Mouse (Mus musculus): ENCODE results near the gene Nr2f2. TPM values are rescaled to one million over a fixed set of nuclear protein-coding genes. Genes with fewer than 3 reads are reported as not detected.

Nr2f2 gene
- polyA plus RNA-seq, 1 experiment from 2014 or later: 107 TPM

GRCm38 (mm10) chr7:70380943-70381342 lies 14.4 kb upstream of the Nr2f2 start:
- 83% methylated on average over 3 of the region's 3 CpGs for WGBS

GRCm38 (mm10) chr7:70380246-70380645 lies 13.7 kb upstream of the Nr2f2 start:
- 75% methylated on average over 3 of the region's 3 CpGs for WGBS
- no peak for ATAC-seq (ENCODE audit: borderline replicate concordance, extremely low read depth, low FRiP score, low TSS enrichment)
- Histone ChIP-seq H3K4me3 (no peak overlapping the region), H3K27ac (no peak overlapping the region), H3K9ac (no peak overlapping the region), H3K4me1 (peaks cover 9% of the 10 kb centered on the region; the same call in 1 of the 2 replicates), H3K4me2 (no peak overlapping the region), H3K36me3 (no peaks in the 10 kb centered on the region), H3K9me3 (no peaks in the 10 kb centered on the region), H3K27me3 (no peaks in the 10 kb centered on the region)

More at GRCm38 (mm10) chr7:70380943-70381342, 14.4 kb upstream of the Nr2f2 start:
- Histone ChIP-seq H3K4me1 (peaks cover 9% of the 10 kb centered on the region; the same call in 1 of the 2 replicates), H3K9ac (no peak overlapping the region), H3K4me3 (no peak overlapping the region), H3K9me3 (no peaks in the 10 kb centered on the region), H3K4me2 (no peak overlapping the region), H3K27ac (no peak overlapping the region), H3K36me3 (no peaks in the 10 kb centered on the region), H3K27me3 (no peaks in the 10 kb centered on the region)
- no peak for ATAC-seq (ENCODE audit: borderline replicate concordance, extremely low read depth, low FRiP score, low TSS enrichment)

DNA sequence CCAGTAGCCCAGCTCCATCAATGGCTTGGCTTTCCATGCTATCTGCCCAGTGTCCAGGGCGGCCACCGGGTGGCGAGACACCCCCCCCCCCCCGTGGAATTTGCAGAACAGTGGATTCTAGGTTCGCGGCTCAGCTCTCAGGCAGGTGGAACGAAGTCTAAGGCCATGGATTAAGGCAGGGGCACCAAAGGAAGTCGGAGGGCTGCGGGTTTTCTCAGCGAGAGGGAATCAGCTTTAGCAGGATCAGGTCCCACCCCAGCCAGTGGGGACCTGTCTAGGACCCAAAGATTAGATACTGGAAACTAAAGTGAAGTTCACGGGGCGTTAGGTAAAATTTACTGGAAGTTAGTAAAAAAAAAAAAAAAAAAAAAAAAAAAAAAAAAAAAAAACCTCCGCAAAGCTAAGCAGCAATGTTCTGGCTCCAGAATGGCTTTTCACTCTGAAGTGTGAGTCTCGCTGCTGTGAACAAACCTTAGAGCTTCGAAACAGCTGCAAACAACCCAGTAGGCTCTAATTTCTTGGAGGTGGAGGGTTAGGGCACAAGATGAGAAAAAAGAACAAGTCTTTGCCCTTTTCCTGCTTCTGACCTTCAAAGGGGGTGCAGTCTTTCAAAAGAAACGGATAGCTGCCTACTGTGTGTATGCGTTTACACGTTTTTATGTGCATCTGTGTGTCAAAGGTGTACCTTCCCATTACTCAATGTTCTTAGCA lies 4.2 kb upstream of the Nr2f2 start:
- H3K9me3 ChIP-seq: no peaks in the 10 kb centered on the region
- H3K9ac ChIP-seq: peak overlapping the region; percentile 54
- 12% methylated on average over 18 of the region's 18 CpGs for WGBS
- H3K4me1 ChIP-seq: peaks cover 24% of the 10 kb centered on the region
- no peaks in the 10 kb centered on the region for H3K27me3 ChIP-seq
- ATAC-seq (ENCODE audit: borderline replicate concordance, extremely low read depth, low FRiP score, low TSS enrichment): no peak
- peak overlapping the region; percentile 97 for H3K27ac ChIP-seq
- no peaks in the 10 kb centered on the region for H3K36me3 ChIP-seq
- H3K4me3 ChIP-seq: peak overlapping the region; percentile 59
- peak overlapping the region; percentile 80 for H3K4me2 ChIP-seq

GRCm38 (mm10) chr7:70369731-70370551 lies 3.4 kb upstream of the Nr2f2 start:
- H3K9me3 ChIP-seq: no peaks in the 10 kb centered on the region
- H3K4me1 ChIP-seq: peaks cover 24% of the 10 kb centered on the region
- no peaks in the 10 kb centered on the region for H3K36me3 ChIP-seq
- peak overlapping the region; percentile 80 for H3K4me2 ChIP-seq
- WGBS: 4% methylated on average over 47 of the region's 47 CpGs
- H3K9ac ChIP-seq: peak overlapping the region; percentile 54
- no peaks in the 10 kb centered on the region for H3K27me3 ChIP-seq
- ATAC-seq (ENCODE audit: borderline replicate concordance, extremely low read depth, low FRiP score, low TSS enrichment): 0 out of 2 replicates have a peak, but pooled peaks have one; percentile 19
- H3K4me3 ChIP-seq: peak overlapping the region; percentile 59
- peak overlapping the region; percentile 97 for H3K27ac ChIP-seq

- ATAC-seq (ENCODE audit: borderline replicate concordance, extremely low read depth, low FRiP score, low TSS enrichment): peak; percentile 33
- WGBS: 2% methylated on average over 35 of the region's 37 CpGs
- Histone ChIP-seq H3K4me2 (peak overlapping the region; percentile 80), H3K9me3 (no peaks in the 10 kb centered on the region), H3K36me3 (no peaks in the 10 kb centered on the region), H3K4me1 (peaks cover 24% of the 10 kb centered on the region), H3K27me3 (no peaks in the 10 kb centered on the region), H3K27ac (peak overlapping the region; percentile 97), H3K9ac (peak overlapping the region; percentile 54), H3K4me3 (peak overlapping the region; percentile 59)
Observed at GRCm38 (mm10) chr7:70369061-70369730, 2.7 kb upstream of the Nr2f2 start.

- H3K27ac ChIP-seq: peak overlapping the region; percentile 97
- H3K4me3 ChIP-seq: peak overlapping the region; percentile 59
- H3K27me3 ChIP-seq: no peaks in the 10 kb centered on the region
- H3K4me2 ChIP-seq: peak overlapping the region; percentile 80
- no peaks in the 10 kb centered on the region for H3K36me3 ChIP-seq
- H3K9me3 ChIP-seq: no peaks in the 10 kb centered on the region
- peaks cover 24% of the 10 kb centered on the region for H3K4me1 ChIP-seq
- ATAC-seq (ENCODE audit: borderline replicate concordance, extremely low read depth, low FRiP score, low TSS enrichment): no peak
- 33% methylated on average over 4 of the region's 4 CpGs for WGBS
- H3K9ac ChIP-seq: peak overlapping the region; percentile 54
Observed at GRCm38 (mm10) chr7:70368751-70369060, 2.2 kb upstream of the Nr2f2 start.

DNA sequence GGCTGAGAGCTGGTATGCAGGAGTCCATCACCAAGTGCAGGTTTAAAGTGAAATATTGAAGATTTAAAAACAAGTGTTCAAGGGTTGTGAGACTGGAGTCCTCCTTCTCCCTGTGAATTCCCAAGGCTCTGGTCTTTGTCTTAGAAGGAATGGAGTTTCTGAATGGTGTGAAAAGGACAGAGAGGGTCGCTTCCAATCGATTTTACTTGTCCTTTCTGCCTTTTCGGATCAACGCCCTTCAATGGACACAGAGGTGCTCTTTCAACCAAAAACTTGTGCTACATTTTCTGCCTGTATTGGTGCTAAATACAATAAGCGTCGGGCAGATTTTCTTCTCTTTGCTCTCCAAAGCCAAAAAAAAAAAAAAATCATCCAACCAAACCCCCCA lies 1.7 kb upstream of the Nr2f2 start:
- Histone ChIP-seq H3K27me3 (no peaks in the 10 kb centered on the region), H3K4me3 (peak overlapping the region; percentile 59), H3K9ac (0 out of 2 replicates have a peak overlapping the region, but pooled peaks have one; percentile 48), H3K9me3 (no peaks in the 10 kb centered on the region), H3K4me2 (peak overlapping the region; percentile 80), H3K27ac (peak overlapping the region; percentile 97), H3K4me1 (peaks cover 24% of the 10 kb centered on the region), H3K36me3 (no peaks in the 10 kb centered on the region)
- WGBS: 46% methylated on average over 6 of the region's 6 CpGs
- ATAC-seq (ENCODE audit: borderline replicate concordance, extremely low read depth, low FRiP score, low TSS enrichment): no peak

GRCm38 (mm10) chr7:70367591-70368267 lies 1.2 kb upstream of the Nr2f2 start:
- Histone ChIP-seq H3K9me3 (no peaks in the 10 kb centered on the region), H3K9ac (peak overlapping the region; percentile 48), H3K27me3 (no peaks in the 10 kb centered on the region), H3K4me3 (peak overlapping the region; percentile 59), H3K36me3 (no peaks in the 10 kb centered on the region), H3K27ac (peak overlapping the region; percentile 97), H3K4me2 (peak overlapping the region; percentile 80), H3K4me1 (peaks cover 25% of the 10 kb centered on the region)
- ATAC-seq (ENCODE audit: borderline replicate concordance, extremely low read depth, low FRiP score, low TSS enrichment): no peak
- WGBS: 31% methylated on average over 16 of the region's 16 CpGs

- Histone ChIP-seq H3K27ac (peak overlapping the region; percentile 97), H3K9ac (peak overlapping the region; percentile 77), H3K36me3 (no peaks in the 10 kb centered on the region), H3K4me3 (peak overlapping the region; percentile 59), H3K4me1 (peaks cover 31% of the 10 kb centered on the region), H3K9me3 (no peaks in the 10 kb centered on the region), H3K4me2 (peak overlapping the region; percentile 80), H3K27me3 (no peaks in the 10 kb centered on the region)
- 0% methylated on average over 1 of the region's 1 CpGs for WGBS
- ATAC-seq (ENCODE audit: borderline replicate concordance, extremely low read depth, low FRiP score, low TSS enrichment): no peak
Observed at GRCm38 (mm10) chr7:70366808-70367095, 217 bp upstream of the Nr2f2 start.

- no peak for ATAC-seq (ENCODE audit: borderline replicate concordance, extremely low read depth, low FRiP score, low TSS enrichment)
Observed at GRCm38 (mm10) chr7:70365401-70365811, 1.1 kb downstream of the Nr2f2 start.

DNA sequence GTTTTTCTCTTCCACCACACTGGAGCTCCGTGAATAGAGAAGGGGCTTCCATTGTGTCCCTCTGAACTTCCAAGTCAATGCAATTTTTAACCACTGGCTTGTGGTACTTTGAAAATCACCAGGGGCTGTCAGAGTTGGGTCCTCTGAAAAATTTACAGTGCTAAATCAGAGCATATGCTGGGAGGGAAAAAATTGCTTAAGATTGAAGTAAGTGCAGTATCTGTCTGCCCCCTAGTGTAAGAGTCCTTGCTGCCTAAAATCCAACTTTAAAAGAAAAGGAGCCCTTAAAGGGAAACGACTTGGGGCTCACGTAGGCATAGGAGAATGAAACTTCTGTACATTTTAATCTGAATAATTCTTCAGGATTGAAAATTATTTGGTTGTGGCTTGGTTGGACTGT lies 1.7 kb downstream of the Nr2f2 start:
- no peak for ATAC-seq (ENCODE audit: borderline replicate concordance, extremely low read depth, low FRiP score, low TSS enrichment)
- Histone ChIP-seq H3K9me3 (no peaks in the 10 kb centered on the region), H3K4me3 (peak overlapping the region; percentile 59), H3K27ac (peak overlapping the region; percentile 97), H3K9ac (peak overlapping the region; percentile 77), H3K36me3 (no peaks in the 10 kb centered on the region), H3K4me2 (peak overlapping the region; percentile 80), H3K4me1 (peaks cover 16% of the 10 kb centered on the region), H3K27me3 (no peaks in the 10 kb centered on the region)
- WGBS: 1% methylated on average over 3 of the region's 3 CpGs

More at GRCm38 (mm10) chr7:70365401-70365811, 1.1 kb downstream of the Nr2f2 start:
- peak overlapping the region; percentile 80 for H3K4me2 ChIP-seq
- peaks cover 22% of the 10 kb centered on the region for H3K4me1 ChIP-seq
- H3K4me3 ChIP-seq: peak overlapping the region; percentile 59
- WGBS: under 1% methylated on average over 17 of the region's 17 CpGs
- H3K36me3 ChIP-seq: no peaks in the 10 kb centered on the region
- H3K27ac ChIP-seq: peak overlapping the region; percentile 97
- no peaks in the 10 kb centered on the region for H3K9me3 ChIP-seq
- peak overlapping the region; percentile 77 for H3K9ac ChIP-seq
- H3K27me3 ChIP-seq: no peaks in the 10 kb centered on the region

Measured in lung, embryonic 15.5 days (tissue).